In genomic region chr16:92102115-92102514, GRCm38 (mm10) we compare ENCODE assay signal across 16 mouse cellular contexts. TPM values are rescaled to one million over a fixed set of nuclear protein-coding genes. Genes with fewer than 3 reads are reported as not detected.
DNase-seq lines count a peak whose midpoint lies in the region; ATAC-seq lines count a peak whose summit lies in the region.
"Had no signal": no experiment of that assay in that cellular context is flagged by ENCODE, and none has a peak within 500 bp of the region (broad histone marks: within the 10 kb centered on the region; RNA-seq: fewer than 3 reads in every experiment).

No protein-coding gene starts in this region.

- H3K27me3 ChIP-seq in hindbrain, embryonic 13.5 days: no peaks in the 10 kb centered on the region
- H3K27me3 ChIP-seq in hindbrain, embryonic 16.5 days (replicated peaks; ENCODE audit: control insufficient read depth, insufficient read depth, low read length): no peaks in the 10 kb centered on the region
- H3K27me3 ChIP-seq: heart, embryonic 13.5 days; kidney, embryonic 15.5 days had no signal

- peak; percentile 21 for DNase-seq in embryo, embryonic 11 days
- DNase-seq in embryo, embryonic 10 days (ENCODE audit: low spot score): no peak
- peak; percentile 46 for DNase-seq in MN1 (ENCODE audit: low spot score)
- peak; percentile 66 for DNase-seq in brain, adult 2 months (ENCODE audit: low read depth, low spot score)
- no peak for DNase-seq in right cerebral cortex, postnatal 25 days
- DNase-seq: cerebellum, adult 2 months; layer of hippocampus, adult 9-11 months; liver, postnatal 0 days; right cerebral cortex, adult 18-20 months had no signal

- no peaks in the 10 kb centered on the region for H3K9me3 ChIP-seq in hindbrain, embryonic 13.5 days
- no peaks in the 10 kb centered on the region for H3K9me3 ChIP-seq in hindbrain, embryonic 16.5 days (ENCODE audit: control insufficient read depth, low read length)
- H3K9me3 ChIP-seq: heart, embryonic 13.5 days; kidney, embryonic 15.5 days had no signal

- no peak overlapping the region for H3K4me2 ChIP-seq in hindbrain, embryonic 13.5 days
- no peak overlapping the region for H3K4me2 ChIP-seq in hindbrain, embryonic 16.5 days (ENCODE audit: low read length)
- H3K4me2 ChIP-seq: heart, embryonic 13.5 days; kidney, embryonic 15.5 days had no signal

- WGBS in hindbrain, embryonic 13.5 days: 79% methylated on average over 5 of the region's 5 CpGs
- 71% methylated on average over 5 of the region's 5 CpGs for WGBS in hindbrain, embryonic 16.5 days

- no peak for ATAC-seq in hindbrain, embryonic 13.5 days (ENCODE audit: low FRiP score)
- ATAC-seq in hindbrain, embryonic 16.5 days: no peak
- no peak for ATAC-seq in CD4-positive, CD25-positive, alpha-beta regulatory T cell, adult 4 months
- ATAC-seq: inflammation-experienced regulatory T-cells, adult 6 months; liver, postnatal 0 days had no signal

- peaks cover 42% of the 10 kb centered on the region for H3K4me1 ChIP-seq in hindbrain, embryonic 13.5 days (replicated peaks)
- H3K4me1 ChIP-seq in hindbrain, embryonic 16.5 days (ENCODE audit: control insufficient read depth, insufficient read depth, low read depth, low read length): peaks cover 5% of the 10 kb centered on the region

- peaks cover 29% of the 10 kb centered on the region for H3K36me3 ChIP-seq in hindbrain, embryonic 13.5 days
- H3K36me3 ChIP-seq in hindbrain, embryonic 16.5 days (ENCODE audit: control insufficient read depth, insufficient read depth, low read length): no peaks in the 10 kb centered on the region

- peak overlapping the region; percentile 9; the same call in 1 of the 2 replicates for H3K27ac ChIP-seq in hindbrain, embryonic 13.5 days
- no peak overlapping the region for H3K27ac ChIP-seq in hindbrain, embryonic 16.5 days (ENCODE audit: low read depth, low read length)
- H3K27ac ChIP-seq: heart, embryonic 13.5 days; kidney, embryonic 15.5 days had no signal

- H3K9ac ChIP-seq in hindbrain, embryonic 13.5 days: no peak overlapping the region
- no peak overlapping the region for H3K9ac ChIP-seq in hindbrain, embryonic 16.5 days (ENCODE audit: low read depth, low read length)
- H3K9ac ChIP-seq: heart, embryonic 13.5 days; kidney, embryonic 15.5 days; liver, postnatal 0 days had no signal

- no peak overlapping the region for H3K4me3 ChIP-seq in hindbrain, embryonic 13.5 days
- no peak overlapping the region for H3K4me3 ChIP-seq in hindbrain, embryonic 16.5 days (ENCODE audit: low read length)
- H3K4me3 ChIP-seq: heart, embryonic 13.5 days; kidney, embryonic 15.5 days had no signal

RNA-seq across cellular contexts. Expression of gene Slc5a3, which starts 44.0 kb away (rescaled TPM):
- polyA plus RNA-seq in hindbrain, embryonic 13.5 days (2015; fragmentation: Nextera tagmentation; extraction: Ambion mirVana): 18.4 and 19.5 TPM in 2 replicates
- polyA plus RNA-seq in hindbrain, embryonic 16.5 days (2015; fragmentation: Nextera tagmentation; extraction: Ambion mirVana): 14.4 and 18.2 TPM in 2 replicates
- polyA plus RNA-seq in CD4-positive, CD25-positive, alpha-beta regulatory T cell, adult 4 months (2017; shearing (Covaris generic)): 10 to 100 TPM in 1 of 2 experiments, 1 to 10 TPM in 1; 7.0 to 11.2 TPM

RNA-seq across cellular contexts. Expression of gene Gm49711, which starts 44.0 kb away (rescaled TPM):
- 0.71 and 0.86 TPM in 2 replicates for polyA plus RNA-seq in hindbrain, embryonic 13.5 days (2015; fragmentation: Nextera tagmentation; extraction: Ambion mirVana)
- 0.38 and 0.42 TPM in 2 replicates for polyA plus RNA-seq in hindbrain, embryonic 16.5 days (2015; fragmentation: Nextera tagmentation; extraction: Ambion mirVana)
- not detected for polyA plus RNA-seq in CD4-positive, CD25-positive, alpha-beta regulatory T cell, adult 4 months (2017; shearing (Covaris generic))
- polyA plus RNA-seq: inflammation-experienced regulatory T-cells, adult 6 months; limb, embryonic 11.5 days; liver, postnatal 0 days had no signal

RNA-seq across cellular contexts. Expression of gene Mrps6, which starts 44.0 kb away (rescaled TPM):
- polyA plus RNA-seq in hindbrain, embryonic 13.5 days (2015; fragmentation: Nextera tagmentation; extraction: Ambion mirVana): 182 and 201 TPM in 2 replicates
- 194 and 196 TPM in 2 replicates for polyA plus RNA-seq in hindbrain, embryonic 16.5 days (2015; fragmentation: Nextera tagmentation; extraction: Ambion mirVana)
- polyA plus RNA-seq in CD4-positive, CD25-positive, alpha-beta regulatory T cell, adult 4 months (2017; shearing (Covaris generic)): 10 to 100 TPM; 47.8 to 49.1 TPM

Comparison
In these comparisons a context has a peak if more than half of its experiments do, and no peak if none do; other contexts are left out.
1. DNase-seq: peak in embryo, embryonic 11 days (single experiment), MN1 (single experiment) and brain, adult 2 months (single experiment); none in embryo, embryonic 10 days (single experiment) and right cerebral cortex, postnatal 25 days (single experiment).